Mouse (Mus musculus): Measurements from ENCODE around the gene Bbox1.

Gene Bbox1

GRCm38 (mm10) chr2:110314509-110315155 is at the start of gene Bbox1:
Gene Bbox1, minus strand, starts transcription at chr2:110314560.
- no peak for DNase-seq (ENCODE audit: low spot score in 2 of 2)

DNA sequence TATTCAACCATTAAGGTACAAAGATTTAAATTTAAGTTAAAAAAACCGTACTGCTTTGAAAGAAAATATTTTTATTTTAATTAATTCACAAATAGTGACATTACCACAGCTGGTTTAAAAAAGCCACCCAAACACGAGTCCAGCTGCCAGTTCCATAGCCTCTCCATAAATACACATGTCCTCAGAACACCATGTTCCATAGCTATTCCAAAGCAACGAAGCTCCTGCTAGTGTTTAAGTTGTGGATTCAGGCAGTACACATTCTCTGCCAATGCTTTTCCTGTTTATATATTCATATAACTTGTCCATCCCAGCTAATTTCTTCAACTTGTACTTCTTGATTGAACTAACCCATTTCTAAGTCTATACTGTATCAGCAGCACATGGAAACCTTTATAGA is 49.5 kb upstream of the Bbox1 start:
- no peak for DNase-seq (ENCODE audit: low spot score in 2 of 2)

- peak; percentile 53 to 58 for DNase-seq (ENCODE audit: low spot score in 2 of 2)
Observed at GRCm38 (mm10) chr2:110362432-110363283, 48.3 kb upstream of the Bbox1 start, which contains the start of gene Fibin. Gene Fibin, minus strand, starts transcription at chr2:110363183.

DNA sequence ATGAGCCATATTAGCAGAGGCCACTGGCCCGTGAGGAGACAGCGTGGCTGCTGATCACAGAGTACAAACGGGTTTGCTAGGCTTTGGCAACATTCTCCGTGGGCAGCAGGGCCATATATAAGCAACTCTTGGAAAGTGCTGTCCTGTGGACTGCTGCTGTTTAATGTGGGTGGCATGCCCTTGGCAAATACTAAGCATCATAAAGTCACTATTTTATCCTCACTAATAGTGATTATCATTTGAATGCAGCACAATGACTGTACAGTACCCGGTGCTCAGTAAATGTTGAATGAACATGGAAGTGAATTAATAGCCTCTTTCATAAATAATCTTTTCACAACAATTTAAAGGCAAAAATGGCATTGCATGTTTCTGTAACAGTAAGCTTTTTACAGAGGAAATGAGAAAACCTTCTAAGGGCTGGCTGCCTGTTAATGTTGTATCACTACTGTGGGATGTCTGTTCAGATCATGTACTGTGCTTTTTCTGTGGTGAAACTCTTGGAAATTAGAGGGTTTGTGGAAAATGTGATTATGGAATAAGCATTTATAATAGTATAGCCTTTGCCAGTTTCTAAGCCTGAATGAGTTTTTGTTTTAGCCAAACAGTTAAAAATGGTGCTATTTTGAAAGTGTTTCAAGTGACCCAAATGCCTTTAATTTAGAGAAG is 39.1 kb upstream of the Bbox1 start:
- no peak for DNase-seq (ENCODE audit: low spot score in 2 of 2)

GRCm38 (mm10) chr2:110351843-110352251 is 37.5 kb upstream of the Bbox1 start:
- DNase-seq (ENCODE audit: low spot score in 2 of 2), result no peak

- DNase-seq (ENCODE audit: low spot score in 2 of 2), result no peak
Observed at GRCm38 (mm10) chr2:110351406-110351805, 37.0 kb upstream of the Bbox1 start.

DNA sequence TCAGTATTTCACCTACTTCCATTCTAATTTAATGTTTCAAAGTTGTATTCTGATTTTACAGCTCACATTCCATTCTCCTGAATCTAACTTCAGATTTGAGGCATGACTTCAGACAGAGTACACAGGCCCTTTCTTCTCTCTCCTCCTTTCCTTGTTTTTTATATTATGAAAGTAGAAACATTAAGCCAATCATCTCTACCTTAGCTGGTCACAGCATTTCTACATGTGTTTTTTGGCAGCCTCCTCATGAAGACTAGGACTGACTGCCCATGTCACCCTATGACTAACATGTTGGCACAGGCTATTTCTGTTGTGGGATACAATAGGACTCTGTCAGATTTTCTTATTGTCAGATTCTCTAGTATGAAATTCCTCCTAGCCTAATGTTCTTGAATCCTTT is 14.6 kb upstream of the Bbox1 start:
- DNase-seq (ENCODE audit: low spot score in 2 of 2), result no peak

DNA sequence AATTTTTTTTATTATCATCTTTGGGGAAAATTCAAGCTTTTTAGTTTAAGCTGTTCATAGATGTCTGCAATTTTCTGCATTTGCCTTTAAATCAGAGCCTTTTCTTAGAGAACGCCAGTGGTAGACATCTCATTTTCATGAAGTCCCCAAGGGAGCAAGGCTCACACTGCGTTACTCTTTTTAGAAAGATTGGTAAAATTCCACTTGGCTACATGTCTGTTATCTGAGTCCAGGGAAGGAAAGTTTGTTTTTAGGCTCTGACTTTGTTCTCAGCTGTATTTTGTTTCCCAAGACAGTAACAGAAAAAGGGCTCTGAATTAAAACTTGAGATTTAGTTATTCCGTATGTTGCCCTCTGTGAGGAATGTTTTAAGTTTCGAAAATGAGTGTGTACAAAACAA is 5.6 kb upstream of the Bbox1 start:
- no peak for DNase-seq (ENCODE audit: low spot score in 2 of 2)

DNA sequence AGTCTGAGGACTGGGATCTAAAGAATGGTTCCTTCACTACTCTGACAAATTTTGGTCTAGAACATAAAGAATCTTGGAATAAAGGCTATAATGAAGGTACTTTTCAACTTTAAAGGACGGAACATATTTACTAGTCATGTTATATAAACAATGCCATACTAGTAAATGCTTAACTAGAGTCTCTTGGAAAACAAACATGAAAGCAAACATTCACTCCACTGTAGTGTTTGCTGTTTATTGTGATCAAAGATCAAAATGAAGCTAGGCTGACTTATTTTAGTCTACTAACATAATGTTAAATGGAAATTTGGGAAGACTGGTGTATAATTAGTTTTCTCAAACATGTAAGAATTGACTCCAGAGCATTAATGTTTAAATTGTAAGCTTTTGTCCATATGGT is 4.9 kb upstream of the Bbox1 start:
- no peak for DNase-seq (ENCODE audit: low spot score in 2 of 2)

- DNase-seq (ENCODE audit: low spot score in 2 of 2), result no peak
Observed at GRCm38 (mm10) chr2:110318719-110319118, 4.4 kb upstream of the Bbox1 start.

GRCm38 (mm10) chr2:110316116-110316883 is 1.9 kb upstream of the Bbox1 start:
- no peak for DNase-seq (ENCODE audit: low spot score in 2 of 2)

- no peak for DNase-seq (ENCODE audit: low spot score in 2 of 2)
Observed at GRCm38 (mm10) chr2:110314074-110314473, 286 bp downstream of the Bbox1 start.

DNA sequence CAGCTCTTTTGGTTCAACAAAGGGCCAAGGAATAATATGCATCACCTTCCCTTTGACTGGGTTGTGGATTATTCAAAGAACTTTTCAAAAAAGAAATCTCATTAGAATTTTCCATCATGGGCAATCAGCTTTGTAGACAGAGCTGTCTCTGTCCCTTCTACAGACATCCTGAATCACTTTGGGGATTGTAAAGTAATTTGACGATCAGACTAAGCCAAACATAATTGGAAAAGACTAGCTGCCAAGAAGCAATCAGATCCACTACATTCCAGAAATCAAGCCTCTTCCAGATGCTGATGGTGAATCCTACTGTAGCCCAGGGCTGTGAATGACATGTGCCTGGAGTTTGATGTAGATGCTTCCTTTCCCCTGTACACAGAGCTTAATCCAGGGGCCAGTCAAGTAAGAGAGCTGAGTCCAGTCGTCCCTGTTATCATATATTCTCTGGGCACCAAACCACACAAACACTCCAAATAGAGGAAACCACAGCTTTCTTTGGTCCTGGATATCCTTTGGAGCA is 995 bp downstream of the Bbox1 start:
- no peak for DNase-seq (ENCODE audit: low spot score in 2 of 2)

GRCm38 (mm10) chr2:110305358-110306283 is 8.7 kb downstream of the Bbox1 start:
- no peak for DNase-seq (ENCODE audit: low spot score in 2 of 2)

DNA sequence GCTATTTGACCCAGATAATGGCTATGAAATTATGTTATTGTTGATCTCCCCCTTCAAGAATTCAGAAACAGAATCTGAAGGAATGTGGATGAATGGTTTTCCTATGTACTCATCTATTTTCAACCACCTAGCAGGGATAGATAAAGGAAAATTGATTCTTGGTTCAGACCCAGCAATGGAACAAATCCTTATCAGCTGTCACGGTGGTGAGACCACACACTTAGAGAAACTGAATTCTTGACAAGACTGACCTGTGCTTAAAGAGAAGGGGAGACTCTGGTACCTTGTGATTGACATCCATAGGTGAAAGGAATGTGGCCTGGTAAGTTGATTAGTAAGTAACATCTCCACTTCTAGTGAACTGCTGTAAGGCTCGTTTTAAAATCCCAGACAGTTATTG is 12.1 kb downstream of the Bbox1 start:
- no peak for DNase-seq (ENCODE audit: low spot score in 2 of 2)

- DNase-seq (ENCODE audit: low spot score in 2 of 2), result no peak
Observed at GRCm38 (mm10) chr2:110301314-110301713, 13.0 kb downstream of the Bbox1 start.

DNA sequence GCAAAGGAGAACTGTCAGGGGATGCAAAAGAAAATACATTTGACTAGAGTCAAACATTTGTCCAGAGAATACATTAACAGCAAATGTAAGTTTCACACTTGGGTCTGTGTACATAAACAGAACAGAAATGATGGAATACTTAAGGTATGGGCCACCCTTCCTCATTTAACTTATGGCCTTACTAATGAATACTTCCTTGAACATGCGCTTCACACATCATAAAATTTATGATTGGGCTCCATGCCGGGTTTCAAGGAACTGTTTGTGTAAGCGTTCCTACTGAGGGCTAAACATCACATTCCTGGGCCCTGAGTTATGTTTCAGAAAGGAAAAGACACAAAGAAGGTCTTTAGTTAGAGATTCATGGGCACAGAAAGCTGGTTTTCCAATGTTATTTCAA is 19.4 kb downstream of the Bbox1 start:
- no peak for DNase-seq (ENCODE audit: low spot score in 2 of 2)

DNA sequence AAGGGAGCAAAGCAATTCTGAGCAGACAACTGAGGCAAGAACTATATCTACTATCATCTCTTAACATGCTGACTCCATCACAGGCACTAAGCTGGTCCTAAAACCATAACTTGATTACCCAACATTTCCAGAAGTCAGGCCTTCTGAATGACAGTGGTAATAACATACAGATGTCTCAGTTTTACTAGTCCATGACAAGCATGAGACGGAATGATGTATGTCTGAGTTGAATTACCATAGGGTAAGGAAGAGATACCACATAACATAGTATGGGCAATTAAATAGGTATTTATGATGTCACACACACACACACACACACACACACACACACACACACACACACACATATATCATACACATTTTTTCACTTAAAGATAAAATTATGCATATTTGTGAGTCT is 26.4 kb downstream of the Bbox1 start:
- DNase-seq (ENCODE audit: low spot score in 2 of 2), result no peak

GRCm38 (mm10) chr2:110285829-110286504 is 28.4 kb downstream of the Bbox1 start:
- DNase-seq (ENCODE audit: low spot score in 2 of 2), result no peak

- DNase-seq (ENCODE audit: low spot score in 2 of 2), result peak; percentile 9 to 16
Observed at GRCm38 (mm10) chr2:110275424-110275823, 38.9 kb downstream of the Bbox1 start.

Data from right cerebral cortex, adult 2 months (tissue).